Comparison of ENCODE assay signal across 11 mouse cellular contexts in genomic region chr2:22620978-22621827, GRCm38 (mm10). TPM values are rescaled to one million over a fixed set of nuclear protein-coding genes. Genes with fewer than 3 reads are reported as not detected.
DNase-seq lines count a peak whose midpoint lies in the region; ATAC-seq lines count a peak whose summit lies in the region.
"Had no signal": no experiment of that assay in that cellular context is flagged by ENCODE, and none has a peak within 500 bp of the region (broad histone marks: within the 10 kb centered on the region; RNA-seq: fewer than 3 reads in every experiment).

No protein-coding gene starts in this region.

- WGBS in intestine, embryonic 14.5 days = 4% methylated on average over 20 of the region's 20 CpGs
- WGBS in intestine, embryonic 16.5 days = 4% methylated on average over 20 of the region's 20 CpGs
- WGBS in forebrain, embryonic 11.5 days = 2% methylated on average over 20 of the region's 20 CpGs
- 2% methylated on average over 20 of the region's 20 CpGs for WGBS in midbrain, embryonic 12.5 days

- no peak overlapping the region for H3K9ac ChIP-seq in intestine, embryonic 14.5 days (ENCODE audit: low read length)
- H3K9ac ChIP-seq in intestine, embryonic 16.5 days (ENCODE audit: low read depth, low read length) = no peak overlapping the region
- H3K9ac ChIP-seq in forebrain, embryonic 11.5 days (ENCODE audit: low read length) = peak overlapping the region; percentile 65; the same call in 1 of the 2 replicates
- H3K9ac ChIP-seq in midbrain, embryonic 12.5 days (replicated peaks) = peak overlapping the region; percentile 69

- no peaks in the 10 kb centered on the region for H3K9me3 ChIP-seq in intestine, embryonic 14.5 days (ENCODE audit: control insufficient read depth, low read length)
- no peaks in the 10 kb centered on the region for H3K9me3 ChIP-seq in intestine, embryonic 16.5 days (ENCODE audit: control insufficient read depth, low read length)
- H3K9me3 ChIP-seq in forebrain, embryonic 11.5 days (ENCODE audit: control insufficient read depth, low read length) = no peaks in the 10 kb centered on the region
- no peaks in the 10 kb centered on the region for H3K9me3 ChIP-seq in midbrain, embryonic 12.5 days

- H3K4me1 ChIP-seq in intestine, embryonic 14.5 days (replicated peaks; ENCODE audit: control insufficient read depth, insufficient read depth, low read length) = no peaks in the 10 kb centered on the region
- peaks cover 14% of the 10 kb centered on the region for H3K4me1 ChIP-seq in intestine, embryonic 16.5 days (ENCODE audit: control insufficient read depth, insufficient read depth, low read length)
- peaks cover 35% of the 10 kb centered on the region for H3K4me1 ChIP-seq in forebrain, embryonic 11.5 days (replicated peaks; ENCODE audit: control insufficient read depth, insufficient read depth, low read length)
- H3K4me1 ChIP-seq in midbrain, embryonic 12.5 days = peaks cover 49% of the 10 kb centered on the region

- ATAC-seq in intestine, embryonic 14.5 days (replicated peaks; ENCODE audit: low FRiP score, low TSS enrichment, low read depth) = no peak
- ATAC-seq in intestine, embryonic 16.5 days = no peak
- no peak for ATAC-seq in forebrain, embryonic 11.5 days (replicated peaks; ENCODE audit: low FRiP score)
- ATAC-seq in midbrain, embryonic 12.5 days (ENCODE audit: low FRiP score, low read depth) = no peak; the same call in 1 of the 2 replicates
- no peak for ATAC-seq in inflammation-experienced regulatory T-cells, adult 6 months

- peak; percentile 58 for DNase-seq in intestine, embryonic 14.5 days (ENCODE audit: low spot score)
- DNase-seq in ZHBTc4 (ENCODE audit: low read depth, low spot score) = peak; percentile 6
- DNase-seq in forebrain, embryonic 11.5 days (ENCODE audit: low spot score) = no peak
- no peak for DNase-seq in spleen, postnatal 36 days (ENCODE audit: low spot score in 2 of 2)
- DNase-seq in gastrocnemius, postnatal 4 days (ENCODE audit: low spot score in 2 of 2) = no peak

- H3K36me3 ChIP-seq in intestine, embryonic 14.5 days (ENCODE audit: control insufficient read depth, insufficient read depth, low read length) = no peaks in the 10 kb centered on the region
- no peaks in the 10 kb centered on the region for H3K36me3 ChIP-seq in intestine, embryonic 16.5 days (ENCODE audit: control insufficient read depth, insufficient read depth, low read length)
- no peaks in the 10 kb centered on the region for H3K36me3 ChIP-seq in forebrain, embryonic 11.5 days (ENCODE audit: control insufficient read depth, insufficient read depth, low read length)
- no peaks in the 10 kb centered on the region for H3K36me3 ChIP-seq in midbrain, embryonic 12.5 days

- peaks cover 90% of the 10 kb centered on the region for H3K27me3 ChIP-seq in intestine, embryonic 14.5 days (replicated peaks; ENCODE audit: control insufficient read depth, insufficient read depth, low read length)
- peaks cover 71% of the 10 kb centered on the region for H3K27me3 ChIP-seq in intestine, embryonic 16.5 days (replicated peaks; ENCODE audit: control insufficient read depth, insufficient read depth, low read length)
- H3K27me3 ChIP-seq in forebrain, embryonic 11.5 days (ENCODE audit: control insufficient read depth, insufficient read depth, low read length) = peaks cover 70% of the 10 kb centered on the region
- H3K27me3 ChIP-seq in midbrain, embryonic 12.5 days = peaks cover 92% of the 10 kb centered on the region

- H3K4me2 ChIP-seq in intestine, embryonic 14.5 days (ENCODE audit: low read length) = no peak overlapping the region
- H3K4me2 ChIP-seq in intestine, embryonic 16.5 days (ENCODE audit: low read depth, low read length) = no peak overlapping the region
- H3K4me2 ChIP-seq in forebrain, embryonic 11.5 days (ENCODE audit: low read depth, low read length, severe bottlenecking) = peak overlapping the region; percentile 71
- peak overlapping the region; percentile 67 for H3K4me2 ChIP-seq in midbrain, embryonic 12.5 days (replicated peaks)

- H3K27ac ChIP-seq in intestine, embryonic 14.5 days (ENCODE audit: low read depth) = no peak overlapping the region
- H3K27ac ChIP-seq in intestine, embryonic 16.5 days (ENCODE audit: low read length) = no peak overlapping the region
- H3K27ac ChIP-seq in forebrain, embryonic 11.5 days (ENCODE audit: low read depth, low read length) = peak overlapping the region; percentile 79; the same call in 1 of the 2 replicates
- peak overlapping the region; percentile 88 for H3K27ac ChIP-seq in midbrain, embryonic 12.5 days (replicated peaks)
- H3K27ac ChIP-seq: layer of hippocampus, adult 2 months; macrophage had no signal

- no peak overlapping the region for H3K4me3 ChIP-seq in intestine, embryonic 14.5 days (ENCODE audit: low read depth, low read length)
- no peak overlapping the region for H3K4me3 ChIP-seq in intestine, embryonic 16.5 days (ENCODE audit: low read length)
- H3K4me3 ChIP-seq in forebrain, embryonic 11.5 days (ENCODE audit: low read depth, low read length) = peak overlapping the region; percentile 41; the same call in 1 of the 2 replicates
- peak overlapping the region; percentile 47 for H3K4me3 ChIP-seq in midbrain, embryonic 12.5 days

RNA-seq across cellular contexts. Expression of gene Gad2, which starts 0.8 kb away (rescaled TPM):
- not detected in 2 replicates for polyA plus RNA-seq in intestine, embryonic 14.5 days (2014; fragmentation: Nextera tagmentation; extraction: Ambion mirVana)
- polyA plus RNA-seq in intestine, embryonic 16.5 days (2015; fragmentation: Nextera tagmentation; extraction: Ambion mirVana) = not detected in 2 replicates
- polyA plus RNA-seq in forebrain, embryonic 11.5 days (2014; fragmentation: Nextera tagmentation; extraction: Ambion mirVana) = 29.6 and 29.9 TPM in 2 replicates
- 54.3 and 66.1 TPM in 2 replicates for polyA plus RNA-seq in midbrain, embryonic 12.5 days (2016; fragmentation: Nextera tagmentation; extraction: Ambion mirVana)
- under 1 TPM in 1 of 3 experiments, not detected in 2; 0.08 TPM for polyA plus RNA-seq in inflammation-experienced regulatory T-cells, adult 6 months (2017; shearing (Covaris generic))
- total RNA-seq in gastrocnemius, postnatal 4 days (2021) = not detected
- polyA plus RNA-seq: macrophage; spleen, adult 2 months had no signal

Comparison
In these comparisons a context has a peak if more than half of its experiments do, and no peak if none do; other contexts are left out.
1. DNase-seq: peak in intestine, embryonic 14.5 days (single experiment) and ZHBTc4 (single experiment); none in forebrain, embryonic 11.5 days (single experiment), spleen, postnatal 36 days (0 of 2) and gastrocnemius, postnatal 4 days (0 of 2).
2. H3K27ac ChIP-seq: peak in forebrain, embryonic 11.5 days (single experiment) and midbrain, embryonic 12.5 days (single experiment); none in intestine, embryonic 14.5 days (single experiment) and intestine, embryonic 16.5 days (single experiment).
3. H3K4me2 ChIP-seq: peak in forebrain, embryonic 11.5 days (single experiment) and midbrain, embryonic 12.5 days (single experiment); none in intestine, embryonic 14.5 days (single experiment) and intestine, embryonic 16.5 days (single experiment).
4. H3K4me3 ChIP-seq: peak in forebrain, embryonic 11.5 days (single experiment) and midbrain, embryonic 12.5 days (single experiment); none in intestine, embryonic 14.5 days (single experiment) and intestine, embryonic 16.5 days (single experiment).
5. H3K9ac ChIP-seq: peak in forebrain, embryonic 11.5 days (single experiment) and midbrain, embryonic 12.5 days (single experiment); none in intestine, embryonic 14.5 days (single experiment) and intestine, embryonic 16.5 days (single experiment).
6. RNA of gene Gad2, which starts 0.8 kb away (polyA plus RNA-seq): 54.3 to 66.1 TPM in midbrain, embryonic 12.5 days and 29.6 to 29.9 TPM in forebrain, embryonic 11.5 days; not detected in intestine, embryonic 14.5 days, not detected in intestine, embryonic 16.5 days and 0.08 TPM in inflammation-experienced regulatory T-cells, adult 6 months; every median in the first group is over 10 times any median in the second.